Mouse (Mus musculus) midbrain, embryonic 14.5 days (tissue): Measurements from ENCODE around the gene Ldlrad2. TPM values are rescaled to one million over a fixed set of nuclear protein-coding genes. Genes with fewer than 3 reads are reported as not detected.
"Not testable (repeated sequence)": the region's sequence is repeated elsewhere in the genome, so short reads cannot be mapped to it uniquely, and the experiment has no call there.

ENCODE experiments used
- ATAC-seq: fragments of 200-750 bp; cut with Nextera tagmentation; 2 replicates; pipeline ENCODE4 v1.8.0; 2017; ENCODE audit warnings: moderate number of reproducible peaks, moderate library complexity; ENCODE audit not compliant: low FRiP score, low TSS enrichment
- DNase-seq: peaks from one replicate; pipeline ENCODE4 v3.0.0-alpha.2; 2015
- H3K27ac ChIP-seq: fragments of 300-500 bp; sonication (generic); replicated peaks from 2 replicates; pipeline ENCODE4 v1.5.1; 2014; ENCODE audit warnings: mild to moderate bottlenecking, low read depth, low read length, moderate library complexity
- H3K27me3 ChIP-seq: fragments of 300-500 bp; sonication (generic); 2 replicates; pipeline ENCODE4 v1.6.1; 2014; ENCODE audit warnings: low read length, control low read depth, mixed read lengths; ENCODE audit not compliant: control insufficient read depth, insufficient read depth
- H3K36me3 ChIP-seq: fragments of 300-500 bp; sonication (generic); 2 replicates; pipeline ENCODE4 v1.6.1; 2014; ENCODE audit warnings: low read length, control low read depth; ENCODE audit not compliant: control insufficient read depth, insufficient read depth
- H3K4me1 ChIP-seq: fragments of 300-500 bp; sonication (generic); 2 replicates; pipeline ENCODE4 v1.6.1; 2014; ENCODE audit warnings: mild to moderate bottlenecking, antibody characterized with exemption, low read length, control low read depth; ENCODE audit not compliant: control insufficient read depth, insufficient read depth
- H3K4me2 ChIP-seq: fragments of 300-500 bp; sonication (generic); 2 replicates; pipeline ENCODE4 v1.6.1; 2014; ENCODE audit warnings: mild to moderate bottlenecking, low read length, moderate library complexity
- H3K4me3 ChIP-seq: fragments of 300-500 bp; sonication (generic); replicated peaks from 2 replicates; pipeline ENCODE4 v1.5.1; 2014; ENCODE audit warnings: low read depth, low read length
- H3K9ac ChIP-seq: fragments of 300-500 bp; sonication (generic); replicated peaks from 2 replicates; pipeline ENCODE4 v1.6.1; 2014; ENCODE audit warnings: mild to moderate bottlenecking, low read length, moderate library complexity
- H3K9me3 ChIP-seq: fragments of 300-500 bp; sonication (generic); 2 replicates; pipeline ENCODE4 v1.6.1; 2016; ENCODE audit warnings: low read length, control low read depth, mixed read lengths; ENCODE audit not compliant: control insufficient read depth
- WGBS: fragments of 180-500 bp; shearing (Covaris S2); extraction: QIAGEN DNeasy Blood & Tissue Kit; methylation state at CpG from one replicate; pipeline ENCODE4 v1.1.7; 2014; 5-methylcytosine and 5-hydroxymethylcytosine counted together
- polyA plus RNA-seq: library from polyadenylated mRNA; unstranded; fragments of >200 nt; fragmentation: Nextera tagmentation; extraction: Ambion mirVana; gene quantifications from 2 replicates; pipeline ENCODE4 v1.2.1, GENCODE M21; 2014

Ldlrad2 gene
- polyA plus RNA-seq, 1 experiment from 2014 or later, result not detected

GRCm38 (mm10) chr4:137594496-137595270, 20.3 kb upstream of the Ldlrad2 start:
- H3K4me3 ChIP-seq, result peak overlapping the region; percentile 88
- H3K9me3 ChIP-seq, result no peaks in the 10 kb centered on the region
- ATAC-seq (no peak), DNase-seq (peak; percentile 69)
- peak overlapping the region; percentile 84 for H3K9ac ChIP-seq
- peak overlapping the region; percentile 81 for H3K4me2 ChIP-seq
- H3K36me3 ChIP-seq, result no peaks in the 10 kb centered on the region
- H3K27me3 ChIP-seq, result no peaks in the 10 kb centered on the region
- H3K27ac ChIP-seq, result peak overlapping the region; percentile 97
- 5% methylated on average over 40 of the region's 40 CpGs for WGBS
- H3K4me1 ChIP-seq, result peaks cover 24% of the 10 kb centered on the region

GRCm38 (mm10) chr4:137593601-137594495, 19.5 kb upstream of the Ldlrad2 start, which contains the start of gene Usp48:
TSS of gene Usp48 (plus strand) at chr4:137593755.
- DNase-seq (peak; percentile 100), ATAC-seq (peak; percentile 94)
- no peaks in the 10 kb centered on the region for H3K27me3 ChIP-seq
- WGBS, result under 1% methylated on average over 91 of the region's 92 CpGs
- peak within 1 kb of the TSS; percentile 81 for H3K4me2 ChIP-seq
- H3K27ac ChIP-seq, result peak within 1 kb of the TSS; percentile 97
- H3K9ac ChIP-seq, result peak within 1 kb of the TSS; percentile 84
- peak within 1 kb of the TSS; percentile 88 for H3K4me3 ChIP-seq
- peaks cover 16% of the 10 kb centered on the region for H3K4me1 ChIP-seq
- H3K9me3 ChIP-seq, result no peaks in the 10 kb centered on the region
- no peaks in the 10 kb centered on the region for H3K36me3 ChIP-seq

GRCm38 (mm10) chr4:137590961-137591360, 16.6 kb upstream of the Ldlrad2 start:
- H3K9me3 ChIP-seq, result no peaks in the 10 kb centered on the region
- 97% methylated on average over 4 of the region's 4 CpGs for WGBS

DNA sequence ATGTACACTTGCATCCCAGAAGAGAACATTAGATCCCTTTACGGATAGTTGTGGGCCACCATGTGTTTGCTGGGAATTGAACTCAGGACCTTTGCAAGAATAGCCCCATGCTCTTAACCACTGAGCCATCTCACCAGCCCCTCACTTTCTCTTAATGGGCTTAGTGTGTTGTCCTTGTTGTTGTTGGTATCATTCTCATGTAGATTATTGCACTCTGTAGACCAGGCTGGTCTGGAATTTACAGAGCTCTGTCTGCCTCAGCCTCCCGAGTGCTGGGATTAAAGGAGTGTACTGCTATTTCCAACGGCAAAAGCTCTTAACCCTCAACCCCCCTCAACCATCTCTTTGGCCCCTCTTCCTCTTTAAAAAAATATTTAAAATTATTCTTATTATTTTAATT, 15.2 kb upstream of the Ldlrad2 start:
- 84% methylated on average over 3 of the region's 3 CpGs for WGBS
- no peak for ATAC-seq
- Histone ChIP-seq H3K27me3 (no peaks in the 10 kb centered on the region), H3K27ac (no peak overlapping the region), H3K9me3 (no peaks in the 10 kb centered on the region), H3K9ac (no peak overlapping the region), H3K4me2 (no peak overlapping the region), H3K36me3 (no peaks in the 10 kb centered on the region), H3K4me3 (no peak overlapping the region), H3K4me1 (no peaks in the 10 kb centered on the region; the same call in 1 of the 2 replicates)
- DNase-seq, result no peak

More at GRCm38 (mm10) chr4:137590961-137591360, 16.6 kb upstream of the Ldlrad2 start:
- Histone ChIP-seq H3K27ac (no peak overlapping the region), H3K4me2 (no peak overlapping the region), H3K4me3 (no peak overlapping the region), H3K27me3 (no peaks in the 10 kb centered on the region), H3K9ac (no peak overlapping the region), H3K36me3 (no peaks in the 10 kb centered on the region), H3K4me1 (peaks cover 13% of the 10 kb centered on the region)
- no peak for ATAC-seq
- DNase-seq, result no peak

GRCm38 (mm10) chr4:137589095-137589494, 14.7 kb upstream of the Ldlrad2 start:
- H3K27ac ChIP-seq, H3K4me1 ChIP-seq, H3K4me2 ChIP-seq, H3K4me3 ChIP-seq, H3K9me3 ChIP-seq, DNase-seq, H3K27me3 ChIP-seq, ATAC-seq, H3K36me3 ChIP-seq, H3K9ac ChIP-seq: not testable (repeated sequence)
- WGBS, result 90% methylated on average over 2 of the region's 3 CpGs

- H3K4me2 ChIP-seq, result no peak overlapping the region
- no peaks in the 10 kb centered on the region for H3K9me3 ChIP-seq
- ATAC-seq (no peak), DNase-seq (no peak)
- no peak overlapping the region for H3K4me3 ChIP-seq
- 33% methylated on average over 3 of the region's 3 CpGs for WGBS
- H3K36me3 ChIP-seq, result no peaks in the 10 kb centered on the region
- H3K4me1 ChIP-seq, result peaks cover 6% of the 10 kb centered on the region; the same call in 1 of the 2 replicates
- H3K9ac ChIP-seq, result no peak overlapping the region
- H3K27ac ChIP-seq, result no peak overlapping the region
- H3K27me3 ChIP-seq, result 0 out of 2 replicates have a peak, but pooled peaks cover 6% of the 10 kb centered on the region
Observed at GRCm38 (mm10) chr4:137581815-137582214, 7.4 kb upstream of the Ldlrad2 start.

DNA sequence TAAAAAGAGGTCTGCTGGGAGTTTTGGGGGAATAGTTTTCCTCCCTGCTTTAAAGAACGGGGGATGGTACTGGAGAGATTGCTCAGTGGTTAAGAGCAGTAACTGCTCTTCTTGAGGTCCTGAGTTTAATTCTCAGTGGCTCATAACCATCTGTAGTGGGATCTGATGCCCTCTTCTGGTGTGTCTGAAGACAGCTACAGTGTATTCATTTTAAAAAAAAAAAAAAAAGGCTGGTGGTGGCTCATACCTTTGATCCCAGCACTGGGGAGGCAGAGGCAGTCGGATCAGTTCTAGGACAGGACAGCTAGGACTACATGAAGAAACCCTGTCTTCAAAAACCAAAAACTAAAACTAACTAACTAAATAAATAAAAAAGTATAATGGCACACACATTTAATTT, 5.9 kb upstream of the Ldlrad2 start:
- ATAC-seq (no peak), DNase-seq (no peak)
- 69% methylated on average over 2 of the region's 2 CpGs for WGBS
- Histone ChIP-seq H3K9me3 (no peaks in the 10 kb centered on the region), H3K27me3 (0 out of 2 replicates have a peak, but pooled peaks cover 6% of the 10 kb centered on the region), H3K4me3 (no peak overlapping the region), H3K9ac (no peak overlapping the region), H3K36me3 (no peaks in the 10 kb centered on the region), H3K27ac (no peak overlapping the region), H3K4me1 (peaks cover 6% of the 10 kb centered on the region; the same call in 1 of the 2 replicates), H3K4me2 (no peak overlapping the region)

DNA sequence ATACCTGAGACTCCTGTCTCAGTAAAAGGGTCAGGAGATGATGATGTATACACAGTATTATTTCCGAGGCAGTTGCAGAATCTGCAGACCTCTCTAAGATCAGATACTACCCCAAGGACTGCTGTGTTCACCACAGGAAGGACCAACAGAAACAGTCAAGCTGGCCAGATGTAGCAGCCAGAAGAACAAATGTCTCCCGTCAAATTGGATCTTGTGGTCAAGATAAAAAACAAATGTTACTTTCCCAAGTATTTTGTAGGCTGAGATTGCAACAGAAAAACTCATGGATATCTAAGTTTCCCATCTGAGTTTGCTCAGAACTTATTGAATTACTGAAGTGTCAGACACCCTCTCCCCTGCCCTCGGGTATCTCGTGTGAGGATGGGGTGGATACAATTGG, 5.4 kb upstream of the Ldlrad2 start:
- Histone ChIP-seq H3K4me2 (no peak overlapping the region), H3K36me3 (no peaks in the 10 kb centered on the region), H3K27ac (no peak overlapping the region), H3K4me3 (no peak overlapping the region), H3K27me3 (0 out of 2 replicates have a peak, but pooled peaks cover 6% of the 10 kb centered on the region), H3K9me3 (no peaks in the 10 kb centered on the region), H3K9ac (no peak overlapping the region), H3K4me1 (peaks cover 6% of the 10 kb centered on the region; the same call in 1 of the 2 replicates)
- ATAC-seq (no peak), DNase-seq (no peak)
- WGBS, result 59% methylated on average over 4 of the region's 4 CpGs
